Mouse (Mus musculus) heart, embryonic 11.5 days (tissue): ENCODE results near the gene Gm11639. TPM values are rescaled to one million over a fixed set of nuclear protein-coding genes. Genes with fewer than 3 reads are reported as not detected.

ENCODE experiments used
- polyA plus RNA-seq: library from polyadenylated mRNA; unstranded; fragments of >200 nt; fragmentation: Nextera tagmentation; extraction: Ambion mirVana; gene quantifications from 2 replicates; pipeline ENCODE4 v1.2.1, GENCODE M21; 2014

The Gm11639 gene
- polyA plus RNA-seq, 1 experiment from 2014 or later: 0.03 TPM

Other genes with a start within 250 kb of the Gm11639 start
- gene Kansl1, start 216.8 kb upstream of the Gm11639 start, polyA plus RNA-seq: 16.6 TPM in 2 replicates
- gene Cdc27, start 135.1 kb upstream of the Gm11639 start, polyA plus RNA-seq: 34.4 and 44.6 TPM in 2 replicates
- 3,018 and 3,194 TPM in 2 replicates for gene Myl4, start 135.0 kb upstream of the Gm11639 start, polyA plus RNA-seq
- 3.9 and 4.6 TPM in 2 replicates for gene Itgb3, start 77.7 kb upstream of the Gm11639 start, polyA plus RNA-seq